Mouse (Mus musculus) heart, embryonic 16.5 days (tissue): ENCODE measurements around the gene Ang. TPM values are rescaled to one million over a fixed set of nuclear protein-coding genes. Genes with fewer than 3 reads are reported as not detected.

Source experiments
- ATAC-seq: fragments of 200-750 bp; cut with Nextera tagmentation; replicated peaks from 2 replicates; pipeline ENCODE4 v1.8.0; 2017; ENCODE audit warnings: moderate number of reproducible peaks; ENCODE audit not compliant: insufficient read depth, low FRiP score; ENCODE audit errors: extremely low read depth
- H3K27ac ChIP-seq: fragments of 300-500 bp; sonication (generic); 2 replicates; pipeline ENCODE4 v1.5.1; 2014; ENCODE audit warnings: mild to moderate bottlenecking, low read length, control low read depth, moderate library complexity
- H3K27me3 ChIP-seq: fragments of 300-500 bp; sonication (generic); 2 replicates; pipeline ENCODE4 v1.6.1; 2014; ENCODE audit warnings: low read length, mixed read lengths; ENCODE audit not compliant: control insufficient read depth, insufficient read depth
- H3K36me3 ChIP-seq: fragments of 300-500 bp; sonication (generic); 2 replicates; pipeline ENCODE4 v1.6.1; 2014; ENCODE audit not compliant: control insufficient read depth, insufficient read depth
- H3K4me1 ChIP-seq: fragments of 300-500 bp; sonication (generic); 2 replicates; pipeline ENCODE4 v1.6.1; 2014; ENCODE audit warnings: low read length, mixed read lengths; ENCODE audit not compliant: control insufficient read depth, insufficient read depth
- H3K4me2 ChIP-seq: fragments of 300-500 bp; sonication (generic); 2 replicates; pipeline ENCODE4 v1.6.1; 2014; ENCODE audit warnings: low read depth, mild to moderate bottlenecking, control low read depth, low read length
- H3K4me3 ChIP-seq: fragments of 300-500 bp; sonication (generic); 2 replicates; pipeline ENCODE4 v1.5.1; 2014; ENCODE audit warnings: mild to moderate bottlenecking, control low read depth, low read length
- H3K9ac ChIP-seq: fragments of 300-500 bp; sonication (generic); 2 replicates; pipeline ENCODE4 v1.6.1; 2014; ENCODE audit warnings: low read length, control low read depth
- H3K9me3 ChIP-seq: fragments of 300-500 bp; sonication (generic); replicated peaks from 2 replicates; pipeline ENCODE4 v1.6.1; 2016; ENCODE audit warnings: low read length; ENCODE audit not compliant: control insufficient read depth
- WGBS: fragments of 180-500 bp; shearing (Covaris S2); extraction: QIAGEN DNeasy Blood & Tissue Kit; methylation state at CpG from one replicate; pipeline ENCODE4 v1.1.7; 2014; 5-methylcytosine and 5-hydroxymethylcytosine counted together
- polyA plus RNA-seq: library from polyadenylated mRNA; unstranded; fragments of >200 nt; fragmentation: Nextera tagmentation; extraction: Ambion mirVana; gene quantifications from 2 replicates; pipeline ENCODE4 v1.2.1, GENCODE M21; 2015

Gene Ang
- polyA plus RNA-seq, 1 experiment from 2014 or later: 4.4 TPM

DNA sequence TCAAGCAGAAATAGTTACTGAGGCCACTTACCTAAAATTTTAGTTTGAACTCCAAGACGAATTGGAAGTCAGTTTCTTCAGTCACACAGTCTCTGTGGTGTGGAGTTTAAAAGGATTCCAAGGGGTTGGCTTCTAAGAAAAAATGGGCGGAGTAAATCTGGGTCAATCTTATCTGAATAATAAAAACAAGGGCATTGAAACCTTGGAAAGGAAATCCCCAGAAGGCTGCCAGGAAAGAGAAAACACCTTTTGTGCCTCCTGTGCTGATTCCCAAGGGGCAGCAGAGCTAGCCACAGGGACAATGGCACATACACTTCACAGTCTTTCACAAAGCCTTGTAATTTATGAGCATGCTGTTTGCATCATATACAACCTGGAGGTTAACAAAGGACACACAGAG is 55.7 kb downstream of the Ang start, which contains the start of gene Rnase1:
Rnase1 (minus strand) TSS at position 101 of the 400 bp plus-strand sequence.
- Histone ChIP-seq H3K9me3 (no peaks in the 10 kb centered on the region), H3K36me3 (no peaks in the 10 kb centered on the region), H3K4me3 (no peak within 1 kb of the TSS), H3K9ac (no peak within 1 kb of the TSS), H3K4me2 (no peak within 1 kb of the TSS), H3K4me1 (peaks cover 9% of the 10 kb centered on the region), H3K27ac (no peak within 1 kb of the TSS), H3K27me3 (no peaks in the 10 kb centered on the region)
- no peak for ATAC-seq
- 59% methylated on average over 2 of the region's 2 CpGs for WGBS

DNA sequence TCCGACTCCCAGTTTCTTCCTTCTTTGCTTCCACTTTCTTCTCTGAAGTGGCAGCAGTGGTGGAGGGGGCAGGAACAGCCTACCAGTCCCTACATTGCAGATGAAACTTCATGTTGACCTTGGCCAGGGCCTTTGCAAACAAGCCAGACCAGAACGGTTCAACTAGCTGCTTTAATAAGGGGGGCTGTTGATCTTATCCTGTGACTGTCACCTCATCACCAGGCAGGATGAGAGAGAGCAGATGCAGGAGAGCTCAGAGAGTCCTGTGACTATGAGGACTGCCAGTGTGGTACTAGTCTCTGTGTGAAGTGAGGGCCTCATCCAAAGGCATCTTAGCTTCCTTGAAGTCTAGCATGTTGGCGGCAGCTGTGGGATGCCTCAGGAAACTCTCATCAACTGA is 57.1 kb downstream of the Ang start:
- Histone ChIP-seq H3K9ac (no peak overlapping the region), H3K4me1 (peaks cover 8% of the 10 kb centered on the region), H3K27ac (no peak overlapping the region), H3K4me2 (no peak overlapping the region), H3K36me3 (no peaks in the 10 kb centered on the region), H3K27me3 (no peaks in the 10 kb centered on the region), H3K9me3 (no peaks in the 10 kb centered on the region), H3K4me3 (no peak overlapping the region)
- ATAC-seq: no peak
- 51% methylated on average over 3 of the region's 3 CpGs for whole genome bisulfite sequencing

GRCm38 (mm10) chr14:51149164-51149563 is 58.2 kb downstream of the Ang start:
- no peaks in the 10 kb centered on the region for H3K4me1 ChIP-seq
- H3K36me3 ChIP-seq: no peaks in the 10 kb centered on the region
- no peak overlapping the region for H3K9ac ChIP-seq
- no peak overlapping the region for H3K4me3 ChIP-seq
- no peak overlapping the region for H3K27ac ChIP-seq
- no peaks in the 10 kb centered on the region for H3K27me3 ChIP-seq
- no peak overlapping the region for H3K4me2 ChIP-seq
- ATAC-seq: no peak
- H3K9me3 ChIP-seq: no peaks in the 10 kb centered on the region
- 63% methylated on average over 5 of the region's 5 CpGs for WGBS

DNA sequence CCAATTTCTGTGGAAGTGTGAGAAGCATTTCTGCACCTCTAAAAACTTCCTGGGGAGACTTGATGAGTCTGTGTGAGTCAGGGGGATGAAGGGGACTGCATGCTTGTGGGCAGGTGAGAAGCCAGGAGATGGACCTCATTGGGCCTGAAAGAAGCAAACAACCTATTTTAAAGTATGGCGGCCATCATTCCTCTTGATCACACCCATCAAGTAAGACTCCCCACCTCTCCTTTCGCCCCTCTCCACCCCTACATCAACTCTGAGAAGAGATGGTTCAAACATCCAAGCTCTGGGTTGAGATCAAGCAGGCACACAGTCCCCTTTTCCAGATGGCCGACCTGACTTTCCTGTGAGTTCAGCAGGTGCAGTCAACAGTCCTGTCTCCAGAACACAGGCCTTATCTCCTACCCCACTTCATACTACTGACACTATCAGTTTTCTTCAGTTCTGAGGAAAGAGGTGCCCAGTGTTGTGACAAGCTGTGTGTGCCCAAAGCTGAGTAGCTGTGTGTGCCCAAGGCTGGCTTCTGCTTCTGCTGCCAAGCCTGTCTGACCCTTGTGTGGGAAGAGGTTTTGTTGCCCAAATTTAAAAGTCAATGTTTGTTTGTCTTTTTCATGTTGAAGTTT is 59.4 kb downstream of the Ang start:
- 69% methylated on average over 3 of the region's 3 CpGs for WGBS
- Histone ChIP-seq H3K36me3 (no peaks in the 10 kb centered on the region), H3K27ac (no peak overlapping the region), H3K4me2 (no peak overlapping the region), H3K9ac (no peak overlapping the region), H3K9me3 (no peaks in the 10 kb centered on the region), H3K4me1 (no peaks in the 10 kb centered on the region), H3K4me3 (no peak overlapping the region), H3K27me3 (no peaks in the 10 kb centered on the region)
- ATAC-seq: no peak

Other genes starting within 250 kb of the Ang start
- gene Tep1, start 220.6 kb upstream of the Ang start, polyA plus RNA-seq: 5.1 and 5.6 TPM in 2 replicates
- gene Klhl33, start 193.6 kb upstream of the Ang start, polyA plus RNA-seq: 0.12 and 0.16 TPM in 2 replicates
- gene Osgep, start 166.3 kb upstream of the Ang start, polyA plus RNA-seq: 134 and 141 TPM in 2 replicates
- 118 and 126 TPM in 2 replicates for gene Apex1, start 166.2 kb upstream of the Ang start, polyA plus RNA-seq
- gene Pip4p1, start 160.3 kb upstream of the Ang start, polyA plus RNA-seq: 32.5 and 37.9 TPM in 2 replicates
- 32.0 and 36.9 TPM in 2 replicates for gene Pnp, start 160.1 kb upstream of the Ang start, polyA plus RNA-seq
- not detected in 2 replicates for gene Gm49342, start 146.6 kb upstream of the Ang start, polyA plus RNA-seq
- gene Pnp2, start 135.2 kb upstream of the Ang start, polyA plus RNA-seq: 0.31 and 0.43 TPM in 2 replicates
- gene Rnase10, start 83.4 kb upstream of the Ang start, polyA plus RNA-seq: 0.21 and 0.37 TPM in 2 replicates
- not detected in 2 replicates for gene Rnase9, start 49.3 kb upstream of the Ang start, polyA plus RNA-seq
- gene Rnase11, start 41.0 kb upstream of the Ang start, polyA plus RNA-seq: not detected in 2 replicates
- gene Rnase12, start 33.5 kb upstream of the Ang start, polyA plus RNA-seq: 0.71 TPM in 1 of 2 replicates, not detected in the other
- gene Olfr750, start 16.7 kb upstream of the Ang start, polyA plus RNA-seq: not detected in 2 replicates
- 27.3 and 30.5 TPM in 2 replicates for gene Rnase4, start 73 bp upstream of the Ang start, polyA plus RNA-seq
- not detected in 2 replicates for gene Eddm3b, start 23.3 kb downstream of the Ang start, polyA plus RNA-seq
- gene Rnase6, start 32.8 kb downstream of the Ang start, polyA plus RNA-seq: 0.80 and 1.1 TPM in 2 replicates
- 0.91 and 1.1 TPM in 2 replicates for gene Rnase1, start 55.6 kb downstream of the Ang start, polyA plus RNA-seq
- gene Rnase2b, start 71.1 kb downstream of the Ang start, polyA plus RNA-seq: not detected in 2 replicates
- not detected in 2 replicates for gene Ang2, start 108.0 kb downstream of the Ang start, polyA plus RNA-seq
- gene Ear14, start 112.2 kb downstream of the Ang start, polyA plus RNA-seq: not detected in 2 replicates
- gene Rnase2a, start 165.0 kb downstream of the Ang start, polyA plus RNA-seq: not detected in 2 replicates